Mouse (Mus musculus) cerebellum, adult 2 months (tissue): ENCODE measurements around the gene Clip1.

ENCODE experiments used
- CTCF ChIP-seq: fragments of 200-500 bp; IDR thresholded peaks from 2 replicates; pipeline ENCODE4 v1.5.1; 2011; ENCODE audit warnings: low read depth, mild to moderate bottlenecking, control low read depth, low read length, moderate library complexity, borderline replicate concordance; ENCODE audit not compliant: insufficient read depth
- POLR2A ChIP-seq: fragments of 200-500 bp; IDR thresholded peaks from 2 replicates; pipeline ENCODE4 v1.6.1; 2011; ENCODE audit warnings: low read length, control low read depth, borderline replicate concordance; ENCODE audit not compliant: insufficient read depth

- no peak for TF ChIP-seq CTCF
- TF ChIP-seq POLR2A: no peak
Measured at GRCm38 (mm10) chr5:123679106-123679505, 5.3 kb downstream of the Clip1 start.
